Mouse (Mus musculus): Measurements from ENCODE around the gene Syk. TPM values are rescaled to one million over a fixed set of nuclear protein-coding genes. Genes with fewer than 3 reads are reported as not detected.
A peak's percentile ranks its signal among the peaks of the same experiment; 100 is the strongest.

Syk gene
- polyA plus RNA-seq, 1 experiment, result 0.89 TPM

DNA sequence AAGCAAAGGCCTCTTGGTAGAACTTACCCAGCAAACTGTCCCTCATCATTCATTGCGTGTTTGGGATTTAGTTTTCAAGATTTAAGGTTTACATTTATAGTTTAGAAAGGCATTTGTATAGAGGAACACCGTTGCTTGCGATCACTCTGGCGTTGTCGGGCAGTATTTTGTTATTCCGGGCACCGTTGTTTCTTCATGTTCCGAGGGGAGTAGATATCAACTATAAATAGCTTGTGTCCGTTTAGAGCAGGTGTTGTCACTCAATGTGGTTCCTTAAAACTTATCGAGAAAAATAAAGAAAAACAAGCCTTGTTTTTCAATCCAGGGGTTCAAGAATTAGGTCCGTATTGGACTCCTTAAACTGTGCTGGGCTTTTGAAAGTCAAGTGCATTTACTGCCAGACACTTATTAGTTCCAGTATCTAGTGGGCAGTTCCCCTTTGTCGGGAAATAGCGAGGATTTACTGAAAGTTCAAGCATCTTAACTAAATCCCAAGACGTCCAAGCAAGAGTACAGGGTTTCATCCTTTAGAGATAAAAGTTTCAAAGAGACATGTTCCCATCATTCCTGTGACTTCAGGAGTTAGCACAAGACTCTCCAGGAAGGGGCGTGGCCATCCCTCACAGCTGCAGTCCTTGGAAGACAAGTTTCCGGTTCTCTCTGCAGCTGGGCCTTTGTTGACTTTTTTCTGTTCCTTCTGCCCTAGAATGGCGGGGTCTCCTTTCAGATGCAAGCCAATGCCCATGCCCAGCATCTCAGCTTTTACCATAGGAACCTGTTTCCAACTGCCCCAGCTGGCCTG is 1.9 kb downstream of the Syk start:
- H3K27ac ChIP-seq (ENCODE audit: control insufficient read depth, insufficient read depth, low read depth, low read length), result peak overlapping the region; percentile 53; the same call in 1 of the 2 replicates
- no peak for TF ChIP-seq CTCF (IDR thresholded peaks at IDR 0.05; ENCODE audit: control insufficient read depth, insufficient read depth, insufficient replicate concordance, low read depth, low read length)
- no peak for TF ChIP-seq POLR2A (IDR thresholded peaks at IDR 0.05; ENCODE audit: control insufficient read depth, low read depth, low read length)

GRCm38 (mm10) chr13:52587761-52588160 is 4.8 kb downstream of the Syk start:
- Histone ChIP-seq H3K4me1 (ENCODE audit: control insufficient read depth, insufficient read depth, low read length) (peaks cover 10% of the 10 kb centered on the region), H3K4me3 (ENCODE audit: control insufficient read depth, low read depth, low read length) (no peak overlapping the region), H3K36me3 (ENCODE audit: control insufficient read depth, insufficient read depth, low read length) (no peaks in the 10 kb centered on the region), H3K27me3 (ENCODE audit: control insufficient read depth, insufficient read depth, low read length) (no peaks in the 10 kb centered on the region), H3K27ac (ENCODE audit: control insufficient read depth, insufficient read depth, low read depth, low read length) (no peak overlapping the region)
- TF ChIP-seq POLR2A (IDR thresholded peaks at IDR 0.05; ENCODE audit: control insufficient read depth, low read depth, low read length), result no peak
- TF ChIP-seq CTCF (IDR thresholded peaks at IDR 0.05; ENCODE audit: control insufficient read depth, insufficient read depth, insufficient replicate concordance, low read depth, low read length), result no peak

More for the DNA sequence above, 1.9 kb downstream of the Syk start:
- Histone ChIP-seq H3K36me3 (ENCODE audit: control insufficient read depth, insufficient read depth, low read length) (no peaks in the 10 kb centered on the region), H3K4me3 (ENCODE audit: control insufficient read depth, low read depth, low read length) (no peak overlapping the region), H3K27me3 (ENCODE audit: control insufficient read depth, insufficient read depth, low read length) (no peaks in the 10 kb centered on the region), H3K4me1 (ENCODE audit: control insufficient read depth, insufficient read depth, low read length) (peaks cover 12% of the 10 kb centered on the region)

DNA sequence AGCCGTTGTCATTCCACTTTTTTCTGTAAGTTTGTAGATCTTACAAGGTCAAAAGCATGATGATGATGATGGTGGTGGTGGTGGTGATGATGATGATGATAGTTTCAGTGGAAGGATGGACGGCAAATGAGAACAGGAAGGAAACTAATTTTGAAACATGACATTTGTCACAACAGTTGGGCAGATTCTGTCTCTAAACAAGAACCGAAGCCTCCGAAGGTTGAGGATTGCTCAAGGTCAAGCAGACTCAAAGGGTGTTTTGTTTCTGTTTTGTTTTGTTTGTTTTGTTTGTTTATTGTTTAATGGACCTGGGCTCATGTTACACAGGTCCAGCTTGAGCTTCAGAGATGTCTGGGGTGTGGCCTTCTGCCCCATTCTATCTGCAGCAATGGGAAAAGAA is 6.1 kb downstream of the Syk start:
- Histone ChIP-seq H3K4me1 (ENCODE audit: control insufficient read depth, insufficient read depth, low read length) (0 out of 2 replicates have a peak, but pooled peaks cover 2% of the 10 kb centered on the region), H3K27me3 (ENCODE audit: control insufficient read depth, insufficient read depth, low read length) (no peaks in the 10 kb centered on the region), H3K4me3 (ENCODE audit: control insufficient read depth, low read depth, low read length) (no peak overlapping the region), H3K36me3 (ENCODE audit: control insufficient read depth, insufficient read depth, low read length) (no peaks in the 10 kb centered on the region), H3K27ac (ENCODE audit: control insufficient read depth, insufficient read depth, low read depth, low read length) (no peak overlapping the region)
- TF ChIP-seq POLR2A (IDR thresholded peaks at IDR 0.05; ENCODE audit: control insufficient read depth, low read depth, low read length) (no peak), CTCF (IDR thresholded peaks at IDR 0.05; ENCODE audit: control insufficient read depth, insufficient read depth, insufficient replicate concordance, low read depth, low read length) (no peak)

GRCm38 (mm10) chr13:52591831-52592230 is 8.9 kb downstream of the Syk start:
- Histone ChIP-seq H3K27ac (ENCODE audit: control insufficient read depth, insufficient read depth, low read depth, low read length) (no peak overlapping the region), H3K36me3 (ENCODE audit: control insufficient read depth, insufficient read depth, low read length) (no peaks in the 10 kb centered on the region), H3K27me3 (ENCODE audit: control insufficient read depth, insufficient read depth, low read length) (no peaks in the 10 kb centered on the region), H3K4me1 (ENCODE audit: control insufficient read depth, insufficient read depth, low read length) (no peaks in the 10 kb centered on the region), H3K4me3 (ENCODE audit: control insufficient read depth, low read depth, low read length) (no peak overlapping the region)
- no peak for TF ChIP-seq POLR2A (IDR thresholded peaks at IDR 0.05; ENCODE audit: control insufficient read depth, low read depth, low read length)
- no peak for TF ChIP-seq CTCF (IDR thresholded peaks at IDR 0.05; ENCODE audit: control insufficient read depth, insufficient read depth, insufficient replicate concordance, low read depth, low read length)

- no peak overlapping the region for H3K27ac ChIP-seq (ENCODE audit: control insufficient read depth, insufficient read depth, low read depth, low read length)
- no peaks in the 10 kb centered on the region for H3K4me1 ChIP-seq (ENCODE audit: control insufficient read depth, insufficient read depth, low read length)
- H3K36me3 ChIP-seq (ENCODE audit: control insufficient read depth, insufficient read depth, low read length), result no peaks in the 10 kb centered on the region
- no peak for TF ChIP-seq CTCF (IDR thresholded peaks at IDR 0.05; ENCODE audit: control insufficient read depth, insufficient read depth, insufficient replicate concordance, low read depth, low read length)
- no peak for TF ChIP-seq POLR2A (IDR thresholded peaks at IDR 0.05; ENCODE audit: control insufficient read depth, low read depth, low read length)
- H3K27me3 ChIP-seq (ENCODE audit: control insufficient read depth, insufficient read depth, low read length), result no peaks in the 10 kb centered on the region
- H3K4me3 ChIP-seq (ENCODE audit: control insufficient read depth, low read depth, low read length), result no peak overlapping the region
Observed at GRCm38 (mm10) chr13:52596692-52597091, 13.7 kb downstream of the Syk start.

DNA sequence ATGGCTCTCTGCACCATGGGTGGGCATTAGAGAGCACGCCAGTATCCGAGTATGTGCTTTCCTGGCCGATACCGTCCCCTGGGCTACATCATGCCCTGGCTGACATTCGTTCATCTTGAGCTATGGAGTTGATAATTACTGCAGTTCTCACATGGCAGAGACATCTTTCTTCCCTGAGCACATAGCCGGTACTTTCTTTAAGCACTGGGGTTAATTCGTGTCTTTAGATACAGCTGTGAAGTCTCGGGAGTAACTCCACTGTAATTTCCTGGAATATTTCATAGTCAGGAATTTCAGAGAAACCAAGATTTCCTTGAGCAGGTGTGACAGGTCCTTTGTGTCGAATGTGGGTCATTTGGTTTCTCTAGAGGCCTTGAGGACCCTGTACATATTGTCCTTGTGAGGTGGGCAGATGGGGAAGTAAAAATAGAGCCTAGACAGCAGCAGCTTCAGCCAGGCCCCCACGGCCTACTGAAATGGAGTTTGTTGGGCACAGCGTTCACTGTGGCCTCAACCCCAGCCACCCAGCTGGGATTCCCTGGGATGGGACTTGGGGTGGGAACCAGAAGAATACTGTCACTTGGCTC is 14.2 kb downstream of the Syk start:
- no peak overlapping the region for H3K4me3 ChIP-seq (ENCODE audit: control insufficient read depth, low read depth, low read length)
- TF ChIP-seq POLR2A (IDR thresholded peaks at IDR 0.05; ENCODE audit: control insufficient read depth, low read depth, low read length), result no peak
- TF ChIP-seq CTCF (IDR thresholded peaks at IDR 0.05; ENCODE audit: control insufficient read depth, insufficient read depth, insufficient replicate concordance, low read depth, low read length), result no peak
- H3K27me3 ChIP-seq (ENCODE audit: control insufficient read depth, insufficient read depth, low read length), result no peaks in the 10 kb centered on the region
- H3K36me3 ChIP-seq (ENCODE audit: control insufficient read depth, insufficient read depth, low read length), result no peaks in the 10 kb centered on the region
- H3K4me1 ChIP-seq (ENCODE audit: control insufficient read depth, insufficient read depth, low read length), result no peaks in the 10 kb centered on the region
- H3K27ac ChIP-seq (ENCODE audit: control insufficient read depth, insufficient read depth, low read depth, low read length), result no peak overlapping the region

DNA sequence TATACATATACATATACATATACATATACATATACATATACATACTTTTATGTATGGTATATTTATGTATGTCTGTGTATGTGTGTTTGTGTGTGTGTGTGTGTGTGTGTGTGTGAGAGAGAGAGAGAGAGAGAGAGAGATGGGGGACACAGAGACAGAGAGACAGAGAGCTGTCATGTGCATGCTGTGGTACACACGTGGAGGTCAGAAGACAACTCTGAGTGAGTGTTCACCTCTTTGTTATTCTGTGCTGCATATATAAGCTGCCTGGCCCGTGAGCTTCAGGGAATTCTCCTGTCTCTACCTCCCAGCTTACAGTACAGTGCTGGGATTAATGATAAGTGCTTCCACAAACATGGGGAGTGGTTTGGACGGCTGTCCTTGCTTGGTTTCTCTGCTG is 15.3 kb downstream of the Syk start:
- no peaks in the 10 kb centered on the region for H3K27me3 ChIP-seq (ENCODE audit: control insufficient read depth, insufficient read depth, low read length)
- H3K4me3 ChIP-seq (ENCODE audit: control insufficient read depth, low read depth, low read length), result no peak overlapping the region
- no peak overlapping the region for H3K27ac ChIP-seq (ENCODE audit: control insufficient read depth, insufficient read depth, low read depth, low read length)
- H3K4me1 ChIP-seq (ENCODE audit: control insufficient read depth, insufficient read depth, low read length), result no peaks in the 10 kb centered on the region
- TF ChIP-seq CTCF (IDR thresholded peaks at IDR 0.05; ENCODE audit: control insufficient read depth, insufficient read depth, insufficient replicate concordance, low read depth, low read length) (no peak), POLR2A (IDR thresholded peaks at IDR 0.05; ENCODE audit: control insufficient read depth, low read depth, low read length) (no peak)
- no peaks in the 10 kb centered on the region for H3K36me3 ChIP-seq (ENCODE audit: control insufficient read depth, insufficient read depth, low read length)
